Mouse (Mus musculus) T-cell, adult 2 months (primary cell): ENCODE measurements around the gene Lrba.

Source experiments
- DNase-seq: peaks from one replicate; pipeline ENCODE4 v3.0.0; 2022; ENCODE audit warnings: low spot score

Lrba gene

DNA sequence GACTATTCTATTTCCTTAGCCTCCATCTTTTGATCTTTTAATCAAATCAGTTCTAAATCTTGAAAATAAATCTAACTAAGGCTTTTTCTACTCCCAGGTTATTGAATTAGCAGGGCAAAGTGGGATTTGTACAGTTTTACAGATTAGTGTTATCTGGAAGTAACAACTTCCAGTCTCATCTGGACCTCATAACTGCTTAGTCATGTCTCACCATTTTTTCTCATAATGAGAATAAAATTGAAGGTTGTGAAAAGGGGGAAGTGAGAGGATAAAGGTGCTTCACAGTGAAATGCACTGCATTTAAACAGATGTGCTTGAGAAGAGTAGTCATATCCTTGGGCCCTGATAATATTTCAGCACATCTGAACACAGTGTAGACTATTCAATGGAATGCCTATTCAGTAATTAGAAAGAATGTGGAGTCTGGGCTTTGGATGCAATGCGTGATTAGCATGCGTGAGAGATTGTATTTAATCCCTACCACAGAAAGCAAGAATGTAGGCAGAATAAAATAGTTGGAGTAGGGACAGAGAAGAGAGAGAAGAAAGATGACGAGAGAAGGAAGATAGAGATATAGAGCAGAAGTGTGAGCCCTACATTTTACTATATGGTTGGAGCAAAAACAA lies 298.5 kb downstream of the Lrba start:
- no peak for DNase-seq

DNA sequence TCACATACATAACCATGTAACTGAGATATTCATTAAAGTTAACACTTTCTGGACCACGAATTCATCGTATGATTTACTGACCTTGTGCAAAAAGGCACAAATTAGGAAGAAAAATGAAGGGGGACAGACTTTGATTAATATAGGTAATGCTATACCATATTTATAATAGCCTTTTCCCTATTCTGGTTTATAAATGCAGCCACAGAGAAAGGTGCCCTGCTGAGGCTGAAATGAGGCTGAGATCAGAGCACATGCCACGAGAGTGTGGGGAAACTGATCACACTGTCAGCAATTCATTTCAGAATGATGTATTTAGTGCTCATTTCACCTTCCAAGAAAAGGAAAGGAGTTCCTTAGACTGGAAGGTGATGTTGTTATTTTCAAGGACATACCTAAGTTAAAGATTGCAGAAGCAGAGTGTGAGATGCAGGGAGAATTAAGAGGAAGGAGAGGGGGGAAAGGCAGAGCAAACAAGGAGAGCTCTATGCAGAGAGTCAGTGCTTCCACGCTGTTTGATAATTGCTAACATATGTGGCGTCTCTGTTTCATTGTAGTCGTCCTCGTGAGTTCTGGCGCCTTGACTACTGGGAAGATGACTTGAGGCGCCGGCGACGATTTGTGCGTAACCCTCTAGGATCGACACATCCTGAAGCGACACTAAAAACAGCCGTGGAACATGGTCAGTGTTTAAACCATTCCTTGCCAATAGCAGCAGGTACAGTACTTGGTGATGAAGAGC lies 307.2 kb downstream of the Lrba start:
- DNase-seq: no peak

DNA sequence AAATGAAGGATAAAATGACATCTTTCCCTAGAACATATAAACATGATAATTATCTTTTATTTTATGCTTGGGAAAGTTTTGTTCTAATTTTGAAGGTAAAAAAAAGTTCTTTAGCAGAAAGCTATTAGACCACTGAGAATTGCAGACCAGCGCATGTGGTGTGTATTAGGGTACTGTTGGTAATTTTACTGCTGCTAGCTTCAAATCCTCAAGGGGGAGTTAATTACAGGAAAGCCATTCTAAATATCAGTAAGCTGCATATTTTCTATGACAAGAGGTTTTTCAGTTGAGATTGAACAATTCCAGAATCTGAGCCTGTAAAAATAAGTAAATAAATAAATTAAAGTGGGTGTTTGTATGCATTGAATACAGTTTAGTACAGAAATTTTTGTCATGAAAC lies 312.3 kb downstream of the Lrba start:
- no peak for DNase-seq

DNA sequence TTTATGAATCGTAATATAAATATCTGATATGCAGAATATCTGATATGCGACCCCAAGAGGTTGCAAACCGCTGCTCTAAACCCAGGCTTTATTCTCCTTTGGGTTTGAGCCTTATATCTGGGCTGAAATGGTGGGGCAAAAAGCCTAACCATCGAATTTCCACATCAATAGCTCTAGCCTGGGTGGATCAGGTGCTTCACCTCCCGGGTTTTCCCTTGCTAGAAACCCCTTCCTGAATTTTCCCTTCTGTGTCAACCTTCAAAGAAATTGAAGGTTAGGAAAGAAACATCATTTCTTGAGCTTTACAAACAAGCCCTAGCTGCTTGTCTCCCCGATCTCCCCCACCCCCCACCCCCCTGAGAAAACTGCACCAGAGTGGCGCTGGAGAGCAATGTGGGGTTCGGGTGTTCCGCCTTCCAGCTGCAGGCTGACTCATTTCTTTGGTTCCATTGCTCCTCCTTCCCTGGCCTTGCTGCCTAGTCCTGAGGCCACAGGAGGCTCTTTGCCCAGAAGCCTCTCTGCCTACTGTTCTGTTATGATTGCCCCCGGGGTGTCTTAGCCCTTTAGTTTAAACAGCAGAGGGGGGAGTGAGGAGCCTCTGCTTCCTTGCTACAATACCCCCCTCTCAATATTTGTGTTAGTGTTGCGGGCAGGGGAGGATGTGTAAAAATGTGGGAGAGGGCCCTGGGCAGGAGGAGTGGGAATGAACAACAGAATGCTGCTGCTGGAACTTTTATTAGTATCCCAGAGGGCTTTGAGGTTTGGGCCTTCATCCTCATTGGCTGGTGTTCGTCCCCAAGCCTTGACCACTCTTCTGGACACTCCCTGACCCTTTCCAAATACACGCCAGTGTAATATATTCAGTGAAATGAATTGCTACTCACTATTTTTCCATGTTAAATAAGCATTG lies 314.4 kb downstream of the Lrba start:
- DNase-seq: no peak

DNA sequence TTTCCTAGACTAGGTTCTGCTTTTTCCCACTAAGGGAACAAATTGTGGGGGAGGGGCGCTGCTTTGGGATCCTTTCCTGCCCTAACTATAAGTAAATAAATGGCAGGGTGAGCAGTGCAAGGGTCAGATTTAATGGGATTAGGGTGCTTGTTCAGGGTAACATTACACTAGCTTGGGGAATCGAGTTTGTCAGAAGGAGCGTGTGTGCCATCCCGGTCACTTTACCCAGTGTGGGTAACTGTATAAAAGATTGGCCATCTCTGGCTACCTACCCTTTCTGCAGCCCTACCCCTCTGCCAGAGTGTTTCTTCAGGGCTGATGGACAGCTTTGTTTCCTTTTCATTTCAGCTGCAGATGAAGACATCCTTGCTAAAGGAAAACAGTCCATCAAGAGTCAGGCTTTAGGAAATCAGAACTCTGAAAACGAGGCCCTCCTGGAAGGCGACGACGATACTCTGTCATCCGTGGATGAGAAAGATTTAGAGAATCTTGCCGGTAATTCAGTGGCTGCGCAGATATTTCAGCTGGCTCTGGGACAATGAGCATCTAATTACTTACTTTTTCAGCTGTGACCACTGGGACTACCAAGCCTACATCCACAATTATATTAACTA lies 315.2 kb downstream of the Lrba start:
- DNase-seq: no peak

DNA sequence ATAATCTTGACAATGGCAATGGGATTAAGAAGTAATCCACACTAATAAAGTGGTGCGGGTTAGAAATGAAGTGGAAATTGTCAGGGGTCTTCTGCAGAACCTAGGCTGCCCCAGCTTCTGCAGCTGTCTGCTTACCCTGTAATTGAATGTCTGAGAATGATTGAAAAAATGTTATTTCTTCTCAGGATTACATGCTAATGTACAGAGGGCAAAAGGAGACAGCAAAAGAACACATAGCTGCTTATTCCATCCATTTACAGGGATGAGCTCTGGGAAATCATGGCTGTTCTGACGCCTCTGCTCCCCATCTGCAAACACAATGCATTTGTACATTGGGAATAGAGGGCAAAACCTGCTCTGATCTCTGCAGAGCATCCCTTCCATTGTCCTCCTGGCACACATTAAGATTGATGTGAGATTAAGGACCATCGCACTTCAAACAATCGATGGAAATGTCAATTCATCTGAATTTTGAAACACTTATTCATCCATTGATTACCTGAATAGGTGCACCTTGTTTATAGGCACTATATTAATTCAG lies 316.7 kb downstream of the Lrba start:
- no peak for DNase-seq

DNA sequence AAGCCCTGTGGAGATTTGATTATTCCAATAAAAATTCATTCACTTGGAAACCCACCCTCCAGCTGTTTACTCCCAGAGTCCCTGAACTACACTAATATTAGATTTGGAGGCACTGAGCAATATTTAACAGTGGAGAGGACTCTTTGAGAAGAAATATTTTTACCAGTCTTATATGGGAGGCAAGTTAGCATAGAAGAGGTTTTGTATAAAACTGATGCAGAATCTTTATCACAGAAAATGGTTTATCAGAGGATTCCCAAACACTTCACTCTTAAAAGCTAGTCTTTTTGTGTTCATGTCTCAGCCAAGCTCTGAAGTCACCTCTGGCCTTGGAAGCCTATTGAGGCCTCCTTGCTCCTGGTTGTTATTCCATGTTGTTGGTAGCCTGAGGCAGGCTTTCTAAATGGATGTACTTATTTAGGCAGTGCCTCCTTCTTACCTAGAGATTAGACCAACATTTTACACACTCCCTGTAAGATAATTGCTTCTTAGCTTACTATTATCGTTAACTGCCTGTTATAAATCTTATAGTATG lies 317.4 kb downstream of the Lrba start:
- no peak for DNase-seq

DNA sequence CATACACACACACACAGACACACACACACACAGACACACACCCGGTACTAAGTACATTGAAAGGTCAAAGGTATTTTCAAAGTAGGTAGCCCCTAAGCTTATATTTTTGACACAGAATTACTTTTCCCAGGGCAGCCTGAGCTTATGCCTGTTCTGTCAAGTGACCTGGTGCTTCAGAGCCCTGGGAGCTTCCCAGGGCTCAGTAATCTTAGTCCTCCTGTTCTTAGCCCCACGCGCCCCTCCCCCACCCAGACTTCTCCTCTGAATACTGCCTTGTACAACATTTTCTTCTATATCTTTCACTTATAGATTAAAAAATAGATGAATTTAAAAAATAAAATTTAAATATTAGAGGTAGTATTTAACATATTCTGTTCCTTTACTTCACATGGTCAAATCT lies 320.3 kb downstream of the Lrba start:
- no peak for DNase-seq

DNA sequence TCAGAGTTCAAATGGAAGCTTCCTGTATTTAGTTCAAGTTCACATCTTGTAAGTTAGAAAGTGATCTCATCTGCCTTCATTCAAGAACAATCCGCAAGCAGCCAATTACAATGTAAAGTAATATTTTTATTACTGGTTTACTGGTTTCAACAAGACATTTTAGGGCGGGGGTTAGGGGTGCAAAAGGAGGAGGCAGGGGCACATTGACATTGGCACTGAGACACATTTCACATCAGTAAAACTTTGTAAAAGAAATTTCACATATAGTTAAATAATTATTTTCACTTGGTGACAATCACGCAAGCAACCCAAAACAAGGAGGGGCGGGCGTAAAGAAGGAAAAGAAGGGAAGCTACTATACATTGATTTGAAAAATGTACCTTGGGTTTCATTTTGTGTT lies 321.5 kb downstream of the Lrba start:
- DNase-seq: no peak

DNA sequence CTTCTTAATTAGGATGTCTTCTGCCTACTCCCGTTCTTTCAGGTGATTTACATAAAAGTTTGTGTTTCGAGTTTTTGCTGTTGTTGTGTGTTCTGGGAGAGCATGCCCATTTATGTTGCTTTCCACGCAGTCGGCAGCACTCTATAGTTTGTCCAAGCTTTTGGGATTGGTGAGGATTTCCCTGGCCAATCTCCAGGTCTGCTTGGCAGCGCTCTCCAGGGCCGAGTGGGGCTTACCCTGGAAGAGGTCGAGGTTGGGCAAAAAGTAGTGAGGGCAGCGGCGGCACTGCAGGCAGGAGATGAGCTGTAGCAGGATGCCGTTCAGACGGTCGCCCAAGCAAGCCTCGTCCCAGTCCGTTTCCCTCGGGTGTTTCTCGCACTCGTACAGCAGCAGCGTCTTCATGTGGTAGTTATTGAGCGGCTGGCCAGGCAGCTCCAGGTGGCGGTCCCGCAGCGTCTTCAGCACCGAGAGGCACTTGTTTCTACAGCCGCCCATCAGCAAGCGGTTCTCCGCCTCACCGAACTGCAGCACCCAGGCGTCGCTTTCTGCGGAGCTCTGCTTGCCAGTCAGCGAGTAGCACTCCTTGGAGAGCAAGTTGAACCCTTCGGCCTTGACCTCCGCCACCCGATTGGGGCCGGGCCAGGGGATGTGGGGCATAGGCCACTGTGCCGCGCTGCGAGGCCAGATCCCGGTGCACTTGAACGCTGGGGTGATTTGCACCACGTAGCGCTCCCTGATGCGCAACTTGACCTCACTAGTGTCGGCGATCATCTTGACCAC lies 322.2 kb downstream of the Lrba start:
- peak; percentile 26 for DNase-seq

DNA sequence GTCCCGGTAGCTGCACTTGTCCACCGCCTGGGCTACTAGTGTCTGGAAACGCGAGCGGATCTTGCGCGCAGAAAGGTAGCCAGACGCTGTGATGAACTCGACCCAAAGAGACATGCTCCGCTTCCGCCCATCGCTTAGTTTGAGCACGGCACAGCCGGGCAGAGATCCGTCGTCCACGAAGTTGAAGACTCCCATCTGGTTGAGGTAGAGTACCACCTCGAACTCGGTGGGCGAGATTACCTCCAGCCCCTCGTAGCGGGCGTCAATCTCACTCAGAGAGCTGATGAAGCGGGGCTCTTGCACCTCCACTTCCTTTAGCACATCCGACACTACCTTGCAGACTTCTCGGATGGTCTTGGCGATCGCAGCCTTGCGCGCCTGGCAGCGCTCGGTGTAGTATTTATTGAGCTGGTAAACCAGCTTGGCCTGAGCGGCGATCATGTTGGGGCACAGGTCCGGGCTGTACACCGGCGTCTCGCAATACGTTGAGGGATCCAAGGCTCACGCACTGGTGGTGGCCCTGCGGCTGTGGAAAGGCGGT lies 322.8 kb downstream of the Lrba start:
- DNase-seq: peak; percentile 7

DNA sequence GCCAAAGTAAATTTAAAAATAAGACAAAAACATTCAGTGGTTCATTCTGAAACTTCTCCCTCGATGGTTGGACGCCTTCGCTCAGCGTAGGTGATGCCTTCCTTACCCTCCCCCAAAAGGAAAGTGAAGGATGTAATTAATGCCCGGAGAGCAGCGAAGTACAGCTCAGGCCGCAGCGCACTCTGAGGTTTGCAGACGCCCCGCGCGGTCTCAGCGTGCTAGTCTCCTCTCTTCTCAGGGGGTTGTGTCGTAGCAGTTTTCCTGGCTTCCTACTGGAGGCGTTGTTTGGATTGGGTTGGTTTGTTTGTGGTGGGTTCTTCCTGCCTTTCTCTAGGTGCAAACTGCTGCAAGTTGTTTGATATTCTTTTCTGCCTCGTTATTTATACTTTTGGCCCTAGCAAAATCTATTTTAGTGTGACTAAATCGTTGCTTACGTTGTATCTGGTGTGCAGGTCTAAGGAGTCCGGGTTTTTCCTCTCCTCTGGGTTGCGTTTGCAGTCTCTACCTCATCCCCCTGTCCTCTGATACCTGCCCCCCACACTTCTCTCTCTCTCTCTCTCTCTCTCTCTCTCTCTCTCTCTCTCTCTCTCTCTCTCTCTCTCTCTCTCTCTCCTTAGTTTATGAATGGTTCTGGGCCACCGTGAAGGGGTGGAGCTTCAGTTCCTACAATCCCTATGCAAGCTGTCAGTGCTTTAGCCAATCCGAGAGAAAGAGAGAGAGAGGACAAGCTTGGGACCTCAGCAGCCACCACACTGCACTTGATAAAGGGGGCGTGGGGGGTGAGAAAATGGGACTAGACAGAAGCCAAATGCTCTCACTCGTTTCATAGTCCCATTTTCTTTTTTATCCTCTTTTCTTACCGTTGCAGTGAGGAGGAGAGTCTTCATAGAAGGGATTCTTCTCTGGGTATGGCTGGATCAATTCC lies 323.9 kb downstream of the Lrba start, which contains the start of gene Mab21l2:
Gene Mab21l2 (minus strand): TSS at position 539 of the 925 bp plus-strand sequence.
- DNase-seq: no peak

DNA sequence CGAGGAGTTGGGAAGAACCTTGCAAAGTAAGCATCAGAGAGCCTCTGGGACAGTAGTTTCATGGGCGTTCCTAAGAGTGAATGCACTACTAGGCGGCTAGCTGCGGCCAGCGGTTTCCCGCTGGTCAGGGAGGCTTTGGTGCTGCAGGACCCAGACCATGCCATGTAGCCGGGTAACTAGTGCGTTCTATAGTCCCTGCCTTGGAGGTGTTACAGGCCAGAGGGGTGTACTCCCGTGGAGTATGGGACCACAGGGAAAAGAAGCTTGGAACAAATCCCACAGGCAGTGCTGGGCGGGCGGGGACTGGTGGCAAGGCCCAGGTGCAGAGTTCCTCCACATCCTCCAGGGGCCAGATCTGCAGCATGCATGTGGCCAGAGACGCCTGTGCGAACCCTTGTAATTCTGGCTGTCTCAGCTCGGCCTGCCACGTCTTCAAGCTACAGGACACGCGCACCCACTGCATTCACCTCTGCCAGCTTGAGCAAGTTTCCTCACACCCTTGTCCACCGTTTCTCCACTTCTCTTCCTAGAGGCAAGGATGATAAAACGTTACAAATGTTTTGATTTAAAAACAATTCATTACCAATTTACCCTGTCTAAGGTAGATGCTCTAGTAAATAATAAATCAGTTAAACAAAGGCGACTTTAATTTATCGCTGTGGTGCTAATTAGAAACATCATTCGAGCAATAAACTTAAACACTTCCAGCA lies 326.0 kb downstream of the Lrba start:
- DNase-seq: no peak

DNA sequence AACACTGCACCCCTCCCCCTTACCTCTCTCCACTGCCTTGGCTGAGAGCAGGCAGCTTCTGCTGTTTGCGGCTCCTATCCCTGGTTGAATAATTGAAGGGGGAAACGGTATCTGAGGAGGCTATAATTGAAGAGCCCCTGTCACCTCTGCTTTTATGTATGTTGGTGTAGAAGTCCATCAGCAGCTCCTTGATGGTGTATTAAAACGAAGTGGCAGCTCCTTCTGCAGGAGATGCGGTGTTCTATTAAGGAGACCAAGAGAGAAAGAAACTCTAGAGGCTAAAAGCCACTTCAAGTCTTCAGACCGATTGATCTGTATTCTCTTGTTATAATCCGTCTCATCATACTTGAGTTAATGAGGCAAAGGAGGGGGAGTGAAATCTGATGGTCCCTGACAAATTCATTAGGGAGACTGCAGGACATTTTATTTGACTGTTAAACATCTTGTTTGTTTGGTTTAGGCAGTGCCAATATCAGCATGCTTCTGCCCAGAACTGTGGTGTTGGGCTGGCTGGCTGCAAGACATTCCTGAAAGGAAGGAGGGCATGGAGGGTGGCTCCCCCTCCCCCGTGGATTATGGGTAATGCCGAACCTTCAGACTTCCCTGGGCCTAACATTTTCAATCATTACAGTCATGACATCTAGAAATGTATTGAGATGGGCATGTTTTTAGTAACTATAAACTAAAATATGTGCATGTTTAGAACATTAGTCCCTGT lies 326.7 kb downstream of the Lrba start:
- DNase-seq: no peak

DNA sequence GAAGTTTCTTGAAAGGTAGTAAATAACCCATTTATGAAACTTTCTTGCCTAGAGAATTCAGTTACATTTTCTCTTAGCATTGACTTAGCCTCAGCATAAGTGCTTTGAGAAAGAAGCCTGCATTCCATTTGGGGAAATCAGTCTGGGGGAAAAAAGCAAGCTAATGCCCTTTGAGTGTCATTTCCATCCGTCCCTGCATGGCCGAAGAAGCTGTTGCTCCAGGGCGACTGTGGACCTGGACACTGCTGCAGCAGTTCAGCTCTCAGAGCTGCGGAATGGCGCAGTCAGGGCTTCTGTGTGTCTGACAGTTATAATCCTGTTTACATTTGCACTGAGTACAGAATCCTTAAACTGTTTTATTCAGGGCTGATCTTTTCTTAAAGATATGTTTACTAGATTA lies 327.7 kb downstream of the Lrba start:
- no peak for DNase-seq

DNA sequence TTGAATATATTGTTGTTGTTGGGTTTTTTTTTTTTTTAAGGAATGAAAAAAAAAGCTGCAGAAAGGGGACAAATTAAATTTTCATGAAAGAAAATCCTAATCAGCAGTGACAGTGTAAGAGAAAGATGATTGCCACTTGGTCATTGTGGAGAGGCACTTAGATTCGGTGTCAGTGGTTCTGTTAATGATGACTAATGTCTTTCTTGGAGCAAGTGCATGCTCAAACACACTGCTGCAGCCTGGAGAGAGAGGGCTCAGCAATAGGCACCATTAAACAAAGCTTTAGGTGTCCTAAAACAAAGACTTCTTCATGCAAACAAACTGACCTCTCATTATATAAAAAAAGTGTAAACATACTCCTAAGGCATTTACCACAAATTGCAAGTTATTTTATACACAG lies 334.5 kb downstream of the Lrba start:
- no peak for DNase-seq

DNA sequence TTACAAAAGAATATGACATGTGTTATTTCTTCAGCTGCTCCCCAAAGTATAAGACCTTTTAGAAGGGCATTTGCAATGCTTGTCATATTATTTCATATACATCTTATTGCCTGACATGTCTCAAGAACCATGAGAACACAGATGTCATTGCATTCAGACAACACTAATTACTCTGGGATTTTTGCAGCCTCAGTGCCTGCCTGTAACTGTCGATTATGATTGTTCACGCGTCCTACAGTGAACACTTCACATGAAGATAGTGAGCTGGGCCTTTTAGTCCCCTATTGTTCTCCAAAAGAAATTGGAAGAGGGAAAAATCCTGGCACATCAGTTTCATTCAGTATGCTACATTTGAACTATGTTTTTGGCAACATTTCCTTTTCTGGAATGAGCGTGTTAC lies 335.2 kb downstream of the Lrba start:
- DNase-seq: no peak

DNA sequence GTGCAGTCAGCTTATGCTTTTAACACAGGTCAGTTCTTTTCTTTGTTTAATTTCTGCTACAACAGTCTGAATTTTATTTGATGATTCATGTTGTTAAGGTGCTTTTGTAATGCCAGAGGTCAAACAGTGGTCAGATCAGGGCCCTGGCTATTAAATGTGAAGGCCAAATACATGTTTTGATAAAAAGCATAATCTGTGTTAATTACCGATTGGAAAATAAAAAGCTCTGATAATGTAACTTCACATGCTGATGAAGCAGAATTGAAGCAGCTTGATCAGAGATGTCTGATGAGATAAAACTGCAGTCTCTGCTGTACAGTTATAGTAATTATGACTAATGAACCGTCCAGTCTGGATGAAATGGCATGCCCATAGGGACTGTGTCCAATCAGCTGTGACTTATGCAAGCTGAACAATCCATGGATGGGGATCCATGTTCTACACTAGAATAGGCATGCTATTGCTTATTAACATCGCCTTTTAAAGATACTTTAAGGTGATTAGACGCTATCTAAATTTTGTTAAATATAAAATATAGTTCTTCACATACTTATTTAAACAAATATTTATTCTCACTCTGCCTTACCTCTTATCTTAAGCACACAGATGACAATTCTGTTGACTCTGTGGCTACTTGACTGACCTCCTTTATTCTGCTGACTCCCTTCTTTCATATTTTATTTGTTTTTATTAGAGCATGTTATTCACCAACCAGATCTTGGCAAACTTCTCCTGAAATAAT lies 336.0 kb downstream of the Lrba start:
- DNase-seq: no peak
